Mouse (Mus musculus): Measurements from ENCODE around the gene Gm7534.

DNA sequence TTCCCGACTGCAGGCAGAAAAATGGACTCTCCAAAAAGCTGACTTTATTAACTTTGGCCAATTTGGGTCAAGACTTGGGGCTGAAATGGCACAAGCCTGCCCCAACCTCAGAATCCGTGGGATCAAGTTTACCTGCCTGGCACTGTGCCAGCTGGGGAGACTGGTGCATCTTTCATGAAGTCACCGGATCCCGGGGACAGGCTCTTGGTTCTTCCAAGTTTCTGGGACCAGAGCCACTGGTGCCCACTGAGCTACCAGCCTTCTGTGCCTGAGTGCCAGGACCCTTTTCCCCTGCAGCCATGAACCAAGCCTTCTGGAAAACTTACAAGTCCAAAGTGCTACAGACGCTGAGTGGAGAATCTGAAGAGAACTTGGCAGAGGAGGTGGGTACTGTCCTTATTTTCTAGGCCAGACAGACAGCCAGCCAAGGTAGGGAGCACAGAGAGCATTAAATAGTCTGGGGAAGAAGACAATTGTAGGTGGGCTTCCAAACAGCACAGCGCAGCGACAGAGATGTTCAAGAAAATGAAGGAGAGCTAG lies 44.0 kb upstream of the Gm7534 start, which contains the start of gene Gm30191:
- TF ChIP-seq CTCF (IDR thresholded peaks at IDR 0.05; ENCODE audit: insufficient read depth, low read length) (no peak), POLR2A (IDR thresholded peaks at IDR 0.05; ENCODE audit: borderline replicate concordance, extremely low read depth, low read depth, low read length) (no peak)

Measured in lung, adult 2 months (tissue).